Mouse (Mus musculus): ENCODE measurements around the gene Fgd3.
A peak's percentile ranks its signal among the peaks of the same experiment; 100 is the strongest.

The Fgd3 gene

DNA sequence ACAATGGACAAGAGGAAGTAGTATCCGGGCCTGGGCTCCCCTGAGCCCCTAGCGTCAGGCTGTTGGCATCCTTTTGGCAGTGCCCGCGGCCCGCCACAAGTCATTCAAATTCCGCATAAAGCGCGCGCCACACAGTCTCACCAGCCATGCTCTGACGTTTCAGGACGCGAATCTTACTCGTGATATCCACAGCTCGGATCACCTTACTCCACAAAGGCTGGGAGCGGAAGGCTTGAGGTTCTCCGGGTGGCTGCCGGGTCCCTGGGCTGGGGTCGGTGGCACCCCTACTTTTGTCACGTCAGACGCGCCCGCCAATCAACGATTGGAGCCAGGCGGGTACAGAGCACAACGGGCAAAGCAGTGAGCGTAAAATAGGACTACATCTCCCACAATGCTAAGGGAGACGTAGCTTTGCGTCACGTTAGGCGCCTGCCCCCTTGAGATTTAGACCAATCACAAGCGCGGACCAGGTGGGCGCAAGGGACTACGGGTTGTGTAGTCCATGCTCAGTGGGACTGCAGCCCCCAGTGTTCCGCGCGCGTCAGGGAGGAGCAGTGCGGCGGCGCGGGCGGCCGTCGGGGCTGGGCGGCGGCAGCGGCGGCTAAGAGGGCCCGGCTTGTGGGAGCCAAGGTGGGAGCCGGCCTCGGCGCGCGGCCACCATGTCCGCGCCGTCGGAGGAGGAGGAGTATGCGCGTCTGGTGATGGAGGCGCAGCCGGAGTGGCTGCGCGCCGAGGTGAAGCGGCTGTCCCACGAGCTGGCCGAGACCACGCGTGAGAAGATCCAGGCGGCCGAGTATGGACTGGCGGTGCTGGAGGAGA lies 21.1 kb upstream of the Fgd3 start, which contains the start of gene Bicd2:
Gene Bicd2, plus strand, starts transcription at position 574 of the 819 bp plus-strand sequence.
- DNase-seq = peak; percentile 92 to 97

DNA sequence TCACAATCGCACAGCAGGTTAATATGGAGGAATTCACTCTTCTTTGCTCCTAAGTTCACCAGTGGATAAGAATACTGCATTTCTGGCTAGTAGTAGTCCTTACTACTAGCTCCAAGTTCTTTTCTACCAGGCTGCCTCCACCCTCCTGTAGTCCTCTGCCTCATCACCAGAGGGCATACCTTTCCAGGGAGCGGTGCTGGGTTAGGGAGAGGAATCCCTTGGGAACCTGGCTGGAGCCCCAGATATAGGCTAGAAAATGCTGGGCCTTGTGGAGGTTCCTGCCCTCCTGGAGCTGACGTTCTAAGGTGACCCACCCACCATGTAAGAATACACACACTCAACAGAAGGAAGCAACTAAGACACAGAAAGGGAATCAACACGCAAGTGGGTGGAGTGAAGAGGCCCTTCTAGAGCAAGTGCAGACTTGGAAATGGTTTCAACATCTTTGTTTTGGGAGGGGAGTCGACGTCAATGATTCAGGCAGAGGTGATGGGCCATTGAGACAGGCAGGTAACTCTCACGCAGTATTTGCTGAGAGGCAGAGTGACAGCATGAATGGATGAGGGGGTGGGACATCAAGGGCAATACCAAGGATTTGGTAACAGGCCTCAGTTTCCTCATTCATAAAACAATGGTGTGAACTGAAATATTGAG lies 18.9 kb upstream of the Fgd3 start:
- DNase-seq = no peak

DNA sequence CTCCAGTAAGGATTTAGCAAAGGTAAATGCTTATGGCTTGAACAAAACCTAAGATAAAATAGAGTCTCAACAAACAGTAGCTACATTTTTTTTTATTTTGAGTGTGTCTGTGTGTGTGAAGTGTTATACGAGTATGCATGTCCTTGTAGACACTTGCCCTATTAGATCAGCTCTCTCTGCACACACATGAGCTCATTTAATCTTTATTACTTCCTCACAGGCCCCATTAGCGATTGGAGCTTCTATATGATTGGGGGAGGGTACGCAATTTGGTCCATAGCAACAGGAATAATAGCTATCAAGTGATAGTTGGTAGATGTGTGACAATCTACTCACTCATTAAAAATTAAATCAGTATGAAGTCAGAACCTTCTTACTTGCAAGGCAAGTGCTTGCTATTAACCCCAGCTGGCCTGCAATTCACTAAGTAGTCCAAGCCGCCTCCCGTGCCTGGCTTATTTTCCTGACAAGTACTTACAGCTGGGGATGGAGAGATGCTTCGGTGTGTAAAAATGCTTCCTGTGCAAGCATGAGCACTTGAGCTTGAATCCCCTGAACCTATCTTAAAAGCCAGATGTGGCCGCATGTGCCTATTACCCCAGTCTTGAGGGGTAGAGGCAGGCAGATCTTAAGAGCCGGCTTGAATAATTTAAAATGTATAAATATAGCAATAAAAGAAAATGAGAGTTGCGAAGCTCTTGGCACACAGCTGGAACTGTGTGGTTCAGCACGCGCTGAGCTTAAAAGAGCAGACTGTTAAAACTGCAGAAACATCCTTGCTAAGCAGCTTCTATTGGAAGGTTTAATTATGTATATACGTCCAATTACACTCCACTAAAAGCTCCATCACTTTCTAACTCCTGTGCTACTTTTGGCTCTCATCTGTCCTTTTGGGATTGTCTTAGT lies 15.2 kb upstream of the Fgd3 start:
- no peak for DNase-seq

DNA sequence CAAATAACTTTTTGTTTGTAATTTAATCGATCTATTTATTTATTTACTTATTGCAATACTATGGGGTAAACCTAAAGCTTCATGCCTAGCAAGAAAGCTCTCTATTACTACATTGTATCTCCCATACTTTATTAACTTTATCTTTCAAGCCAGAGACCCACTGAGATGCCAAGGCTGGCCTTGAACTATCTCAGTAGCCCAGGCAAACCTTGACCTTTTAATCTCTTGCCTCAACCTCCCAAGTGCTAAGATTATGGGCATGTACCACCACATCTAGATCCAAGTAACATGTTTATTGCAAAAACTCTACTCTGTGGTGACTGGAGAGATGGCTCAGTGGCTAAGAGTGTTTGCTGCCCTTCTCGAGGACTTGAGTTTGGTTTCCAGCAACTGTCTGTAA lies 13.1 kb upstream of the Fgd3 start:
- no peak for DNase-seq

DNA sequence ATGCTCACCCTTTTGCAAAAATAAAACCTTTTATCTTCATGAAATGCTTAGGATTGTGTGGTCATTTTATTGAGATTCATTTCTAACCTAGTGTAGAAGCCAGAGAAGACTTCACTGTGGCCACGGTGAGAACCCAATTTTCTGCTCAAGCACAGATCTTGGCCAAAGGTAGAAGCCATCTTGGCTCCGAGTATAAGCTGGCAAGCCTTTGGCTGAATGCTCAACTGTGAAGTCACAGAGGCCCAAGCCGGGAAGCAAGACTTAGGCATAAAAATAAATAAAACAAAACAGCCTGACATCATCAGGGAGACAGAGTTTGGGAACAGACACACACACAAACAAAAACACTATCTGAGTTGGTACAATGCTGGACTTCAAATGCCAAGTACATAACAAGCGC lies 8.0 kb upstream of the Fgd3 start:
- DNase-seq = no peak

DNA sequence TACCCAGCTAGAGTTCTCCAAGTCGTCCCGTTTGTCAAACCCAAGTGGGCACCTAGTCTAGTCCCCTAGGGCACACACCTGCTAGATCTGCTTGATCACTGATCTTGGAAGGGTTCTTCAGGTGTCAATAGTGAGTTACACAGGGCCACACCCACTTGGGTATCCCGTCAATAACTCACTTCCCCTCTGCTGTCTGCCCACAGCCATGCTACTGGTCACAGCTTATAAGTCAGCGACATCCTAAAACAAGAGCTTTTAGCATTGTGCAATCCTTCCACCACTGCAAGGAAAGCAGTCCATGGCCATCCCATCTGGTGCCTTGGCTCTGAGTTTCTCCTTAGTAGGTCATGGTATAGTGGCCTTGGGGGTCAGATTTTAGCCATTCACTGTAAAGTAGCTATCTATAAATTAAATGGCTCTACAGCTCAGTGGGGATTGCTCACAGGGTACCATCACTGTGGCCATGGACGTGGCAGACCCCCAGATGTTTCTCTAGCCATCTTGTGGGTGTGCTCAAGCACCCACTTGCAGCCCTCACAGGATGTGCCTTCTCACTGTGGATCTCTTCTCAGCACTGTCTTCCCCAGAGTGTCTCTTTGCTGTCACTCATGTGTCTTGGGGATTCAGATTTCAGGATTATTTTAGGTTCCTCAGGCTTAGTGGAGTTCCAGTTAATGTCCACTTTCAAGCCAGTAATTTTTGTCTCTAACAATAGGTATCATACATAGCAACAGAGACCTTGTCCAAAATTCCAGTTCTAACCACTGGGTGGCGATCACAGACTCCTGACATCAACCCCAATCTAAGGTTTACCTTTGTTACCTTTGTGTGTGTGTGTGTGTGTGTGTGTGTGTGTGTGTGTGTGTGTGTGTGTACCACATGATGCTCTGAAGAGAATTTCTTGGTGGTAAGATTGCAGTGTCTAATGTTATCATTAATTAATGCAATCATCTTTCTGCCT lies 6.4 kb upstream of the Fgd3 start:
- DNase-seq = peak; percentile 36 to 52

DNA sequence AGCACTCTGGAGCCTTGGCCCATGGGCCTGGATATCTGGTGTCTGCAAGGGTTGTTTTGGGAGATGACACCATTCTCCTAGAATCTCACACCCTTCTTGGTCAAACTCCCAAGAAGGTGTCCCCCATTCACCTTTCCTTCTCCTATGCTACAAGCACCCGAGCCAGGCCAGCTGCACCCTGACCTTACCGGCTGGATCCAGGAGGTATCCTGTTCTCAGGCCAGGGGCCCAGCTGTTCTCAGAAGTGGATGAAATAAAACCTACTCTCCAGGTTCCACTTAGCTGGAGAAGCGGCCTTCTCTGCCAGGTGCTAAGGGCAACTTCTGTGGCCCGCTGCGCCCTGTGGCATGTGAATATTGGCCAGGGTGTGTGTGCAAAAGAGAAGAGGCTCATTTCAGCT lies 4.8 kb upstream of the Fgd3 start:
- no peak for DNase-seq

DNA sequence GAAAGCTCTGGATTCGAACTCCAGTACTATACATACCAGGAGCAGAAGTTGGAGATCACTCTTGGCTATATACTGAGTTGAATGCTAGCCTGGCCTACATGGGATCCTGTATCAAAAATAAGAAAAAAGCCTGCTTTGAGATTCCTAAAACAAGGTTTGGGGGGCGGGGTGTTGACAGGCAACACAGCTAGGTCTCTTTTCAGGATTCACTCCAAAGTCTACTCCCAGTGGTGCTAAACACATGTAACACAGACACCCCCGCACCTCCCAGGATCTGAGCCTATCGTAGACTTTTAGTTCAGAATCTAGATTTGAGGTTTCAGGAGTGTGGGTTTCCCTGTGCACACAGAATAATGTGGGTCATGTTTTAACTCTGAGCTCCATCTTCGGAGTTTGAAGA lies 2.6 kb upstream of the Fgd3 start:
- no peak for DNase-seq

DNA sequence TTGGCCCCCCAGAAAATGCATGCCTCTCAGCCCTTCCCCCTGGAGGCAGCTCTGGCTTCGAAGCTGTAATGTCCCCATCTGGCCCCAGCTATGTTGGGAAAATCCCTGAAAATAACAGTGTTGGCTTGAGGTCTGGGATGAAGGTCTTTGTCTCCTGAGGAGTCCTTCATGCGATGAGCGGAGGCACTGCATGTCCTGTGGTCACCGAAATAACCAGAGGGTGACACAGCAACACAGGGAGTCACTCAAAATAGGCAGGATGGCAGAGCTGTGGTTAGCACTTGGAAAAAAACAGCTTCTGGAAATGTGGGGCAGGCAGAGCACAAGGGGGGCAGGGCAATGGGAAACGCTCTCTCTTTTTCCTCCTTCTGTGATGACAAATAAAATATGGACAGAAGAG lies 2.1 kb upstream of the Fgd3 start:
- DNase-seq = no peak

DNA sequence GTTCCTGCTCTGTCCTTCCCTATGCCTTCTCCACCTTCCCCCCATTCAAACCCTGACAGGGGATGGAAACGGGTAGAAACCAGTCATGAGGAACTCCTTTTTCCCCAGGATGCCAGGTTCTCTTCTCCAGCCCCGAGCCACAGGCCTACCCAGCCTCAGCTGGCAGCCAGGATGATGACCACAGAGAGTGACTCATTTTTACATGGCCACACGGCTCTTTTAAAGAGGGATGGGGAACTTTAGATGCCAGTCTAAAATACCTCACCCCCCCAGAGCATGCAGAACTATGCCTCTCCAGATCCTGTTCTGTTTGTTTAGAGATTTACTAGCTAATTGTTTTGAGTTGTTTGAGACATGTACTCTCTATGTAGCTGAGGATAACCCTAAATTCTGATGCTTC lies 1.3 kb upstream of the Fgd3 start:
- DNase-seq = no peak

DNA sequence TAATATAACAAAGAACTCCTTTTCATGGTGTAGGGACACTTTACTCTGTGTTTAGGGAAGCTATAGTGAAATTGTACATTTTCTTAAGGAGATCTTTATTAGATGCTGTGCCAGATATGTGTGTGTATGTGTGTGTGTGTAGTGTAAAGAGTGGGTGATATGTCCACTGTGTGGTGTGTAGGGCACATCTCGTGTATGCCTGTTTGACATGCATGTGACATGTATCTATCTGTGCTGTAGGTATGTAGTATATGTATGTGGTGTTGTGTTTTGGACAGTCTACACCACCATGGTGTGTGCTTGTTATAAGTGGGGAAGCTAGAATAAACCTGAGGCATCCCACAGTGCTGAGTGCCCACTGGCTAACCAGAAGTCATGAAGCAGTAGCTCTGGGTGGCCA lies 403 bp upstream of the Fgd3 start:
- no peak for DNase-seq

DNA sequence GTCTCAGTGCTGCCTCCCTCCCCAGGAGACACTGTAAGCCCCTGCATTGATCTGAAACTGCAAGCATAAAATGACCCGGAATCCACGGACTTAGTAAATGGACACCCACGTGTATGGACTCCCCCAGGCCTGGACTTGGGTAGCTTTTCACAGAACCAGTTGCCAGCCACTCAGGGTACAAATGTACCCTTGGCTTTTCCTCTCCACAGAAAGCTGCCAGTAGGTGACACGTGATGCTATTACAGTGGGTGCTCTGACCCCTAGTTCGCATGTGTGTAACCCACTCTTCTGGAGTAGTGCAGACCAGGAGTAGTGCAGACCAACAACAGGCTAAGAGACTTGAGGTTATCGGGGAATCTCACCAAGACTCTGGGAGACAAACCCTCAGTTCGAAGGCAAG lies 2.2 kb downstream of the Fgd3 start:
- no peak for DNase-seq

DNA sequence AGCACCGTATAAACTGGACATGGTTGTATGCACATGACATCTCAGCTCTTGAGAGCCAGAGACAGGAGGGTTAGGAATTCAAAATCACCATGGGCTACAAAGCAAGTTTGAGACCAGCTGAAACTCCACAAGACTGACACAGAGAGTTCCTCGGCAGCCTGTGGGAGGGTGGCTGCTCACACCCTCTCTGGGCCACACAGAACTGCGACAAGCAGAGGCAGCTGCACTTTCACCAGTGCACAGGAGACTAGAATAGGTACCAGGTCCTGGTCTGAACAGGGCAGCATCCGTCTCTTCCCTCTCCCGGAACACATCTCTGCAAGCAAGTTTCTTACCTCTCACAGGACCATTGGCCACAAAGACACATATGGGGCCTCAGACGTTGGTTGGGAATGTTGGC lies 2.6 kb downstream of the Fgd3 start:
- no peak for DNase-seq

DNA sequence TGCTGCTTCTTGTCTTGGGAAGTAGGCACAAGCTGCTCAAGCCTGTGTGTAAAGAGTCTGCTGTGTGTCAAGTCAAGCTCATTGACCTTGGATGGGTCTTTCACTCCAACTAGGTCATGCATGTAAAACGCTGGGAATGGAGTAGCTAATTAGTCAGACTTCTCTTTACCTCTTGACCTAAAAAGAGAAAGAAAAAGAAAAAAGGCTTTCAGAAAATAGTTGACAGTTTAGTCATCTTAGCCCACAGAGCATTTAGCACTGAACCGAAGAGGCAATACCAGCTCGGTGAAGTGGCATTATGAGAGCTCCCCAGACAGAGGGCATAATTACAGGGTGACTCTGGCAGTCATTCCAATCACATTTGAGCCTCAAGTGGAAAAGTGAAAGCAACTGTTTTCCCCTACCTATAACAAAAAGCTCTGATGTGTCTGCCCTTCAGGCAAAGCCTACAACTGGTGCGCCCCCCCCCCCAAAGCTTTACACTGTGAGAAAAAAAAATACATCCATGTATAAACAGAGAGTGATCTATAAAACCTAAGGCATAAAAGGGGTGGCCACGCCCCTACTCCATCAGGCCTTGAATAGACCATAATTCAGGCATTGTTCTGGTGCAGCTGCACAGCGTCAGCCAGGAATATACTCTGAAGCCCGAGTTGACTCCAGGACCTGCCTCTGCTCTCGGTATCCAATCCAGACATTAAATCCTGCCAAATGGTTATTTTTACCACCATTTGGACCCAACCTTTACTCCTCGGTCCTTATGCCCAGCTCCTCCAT lies 3.5 kb downstream of the Fgd3 start:
- DNase-seq = no peak

DNA sequence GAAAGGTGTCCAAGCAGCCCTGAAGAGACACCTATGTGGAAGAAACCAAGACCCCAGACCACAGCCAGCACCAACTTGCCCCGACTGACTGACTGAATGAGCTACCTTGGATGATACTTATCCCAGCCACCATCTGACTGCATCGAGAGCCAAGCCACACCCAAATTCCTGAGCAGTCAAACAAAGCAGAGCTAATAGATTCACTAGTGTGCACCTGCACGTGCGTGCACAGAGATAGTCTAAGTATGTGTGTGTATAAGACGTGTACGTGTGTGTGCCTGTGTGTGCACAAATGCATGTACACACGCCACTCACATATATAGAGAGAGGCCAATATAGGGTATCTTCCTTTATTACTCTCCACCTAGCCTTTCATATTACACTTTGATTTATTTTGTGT lies 8.5 kb downstream of the Fgd3 start:
- DNase-seq = no peak

DNA sequence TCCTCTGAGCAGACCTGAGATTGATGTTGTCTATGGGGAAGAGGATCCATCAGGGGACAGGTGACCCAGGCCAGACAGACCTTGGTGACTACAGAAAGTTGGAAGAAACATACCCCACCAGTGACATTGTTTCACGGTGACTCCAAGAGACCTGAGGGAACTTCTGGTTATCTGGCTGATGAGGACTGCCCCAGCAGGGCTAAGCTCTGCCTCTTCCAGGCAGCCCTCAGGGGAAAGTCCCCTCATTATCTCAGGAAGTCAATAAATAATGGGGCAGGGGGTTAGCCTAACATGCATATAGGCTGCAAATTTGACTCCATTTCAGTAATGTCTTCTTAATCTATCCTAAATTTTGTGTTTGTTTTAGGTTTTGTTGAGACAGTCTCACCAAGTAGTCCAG lies 10.6 kb downstream of the Fgd3 start:
- no peak for DNase-seq

DNA sequence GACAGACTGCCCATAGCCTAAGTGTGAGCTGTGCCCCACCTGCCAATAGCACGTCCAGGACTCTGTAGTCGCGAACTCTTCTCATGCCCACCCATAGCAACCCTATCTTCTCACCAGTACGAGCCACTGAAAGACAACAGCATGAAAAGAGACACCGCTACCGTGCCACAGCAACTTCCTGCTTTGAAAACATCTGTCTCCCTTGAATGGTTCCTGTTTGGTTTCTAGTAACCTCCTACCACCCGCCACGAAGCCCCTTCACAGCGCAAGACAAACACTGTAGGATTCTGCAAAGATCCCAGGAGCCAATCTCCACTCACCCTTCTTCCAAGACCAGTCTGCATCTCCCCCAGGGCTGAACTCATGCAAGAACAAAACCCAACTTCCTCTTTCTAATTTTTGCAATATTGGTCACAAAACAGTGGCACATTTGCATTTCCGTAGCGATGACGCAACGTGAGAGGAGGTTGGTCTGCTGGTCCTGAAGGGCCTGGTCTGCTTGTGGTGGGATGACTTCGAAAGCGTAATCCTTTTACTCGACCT lies 11.2 kb downstream of the Fgd3 start:
- DNase-seq = peak; percentile 68 to 70

DNA sequence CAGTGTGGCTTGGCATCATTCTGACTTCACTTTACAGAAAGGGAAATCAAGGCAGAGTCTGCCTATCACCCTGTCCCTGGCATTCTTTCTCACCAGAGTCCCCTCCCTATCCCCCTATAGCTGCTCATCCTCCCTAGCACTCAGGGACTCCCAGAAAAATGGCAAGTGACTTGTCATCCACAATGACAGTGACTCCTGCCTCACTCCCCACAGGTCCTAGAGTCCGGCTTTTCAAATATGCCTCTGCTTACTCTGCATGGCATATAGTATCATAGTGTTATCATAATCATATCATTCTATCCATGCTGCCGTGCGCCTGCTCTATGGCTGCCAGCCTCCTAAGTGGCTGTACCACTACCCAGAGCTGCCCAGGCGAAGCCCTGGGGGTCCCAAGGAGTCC lies 11.9 kb downstream of the Fgd3 start:
- peak in 1 of 2 experiments; percentile 31 for DNase-seq

DNA sequence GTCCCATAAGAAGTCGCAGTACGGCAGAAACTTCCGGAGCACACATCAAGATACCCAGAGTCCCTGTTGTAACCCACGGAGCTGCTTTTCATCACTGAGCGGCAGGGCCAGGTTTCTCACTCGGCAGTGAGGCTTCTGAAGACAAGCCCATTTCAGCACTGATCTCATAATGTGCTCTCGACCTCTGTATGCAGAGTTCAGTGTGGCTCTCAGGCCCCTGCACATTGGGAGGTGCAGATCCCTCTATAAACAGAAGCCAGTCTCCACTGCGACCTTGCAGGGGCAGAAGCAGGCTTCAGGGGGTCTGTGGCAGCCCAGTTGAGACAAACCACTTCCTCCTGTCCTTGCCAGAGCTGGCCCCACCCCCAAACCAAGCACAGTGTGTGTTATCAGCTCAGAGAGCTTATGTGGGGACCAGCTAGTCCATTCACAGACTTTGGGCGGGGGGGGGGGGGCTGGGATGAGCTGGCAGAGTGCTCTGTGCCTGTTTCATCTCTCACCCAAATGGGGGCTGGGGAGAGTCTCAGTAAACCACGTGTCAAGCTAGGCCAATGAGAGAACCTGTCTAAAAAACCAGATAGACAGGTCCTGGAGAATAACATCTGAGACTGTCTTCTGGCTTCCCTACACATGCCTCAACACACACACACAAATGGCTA lies 12.7 kb downstream of the Fgd3 start:
- peak; percentile 77 to 83 for DNase-seq

DNA sequence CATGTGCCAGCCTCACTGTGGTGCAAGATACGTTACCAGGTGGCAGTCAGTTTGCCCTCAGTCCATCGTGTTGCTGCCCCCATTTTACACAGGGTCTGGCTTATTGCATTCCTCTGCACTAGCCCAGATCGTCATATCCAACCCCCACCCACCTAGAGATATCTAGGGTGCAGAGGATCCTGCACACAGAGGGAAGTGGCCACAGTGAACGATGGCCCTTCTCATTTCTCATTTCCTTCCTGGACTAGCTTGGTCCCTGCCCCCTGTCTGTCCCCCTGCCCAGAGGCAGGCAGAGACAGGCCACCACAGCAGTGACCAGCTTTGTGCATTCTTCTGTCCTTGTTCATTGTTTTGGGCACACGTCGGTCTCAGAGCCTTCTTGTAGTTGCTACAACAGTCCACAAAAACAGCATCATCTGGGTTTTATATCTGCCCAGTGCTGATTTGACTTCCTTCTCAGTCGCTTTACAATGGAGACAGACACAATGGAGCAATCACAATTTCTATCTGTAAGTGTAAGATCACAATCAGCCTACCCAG lies 13.3 kb downstream of the Fgd3 start:
- peak in 1 of 2 experiments; percentile 24 for DNase-seq

Data from thymus, postnatal 36 days (tissue).